26 mouse cellular contexts compared by ENCODE assay signal in genomic region chr11:64297825-64298224, GRCm38 (mm10).
DNase-seq lines count a peak whose midpoint lies in the region; ATAC-seq and TF ChIP-seq lines count a peak whose summit lies in the region.
"Had no signal": no experiment of that assay in that cellular context is flagged by ENCODE, and none has a peak within 500 bp of the region (broad histone marks: within the 10 kb centered on the region; RNA-seq: fewer than 3 reads in every experiment).

No protein-coding gene starts in this region.

- 25% methylated on average over 5 of the region's 5 CpGs for WGBS in midbrain, embryonic 10.5 days
- WGBS in midbrain, postnatal 0 days, result 23% methylated on average over 5 of the region's 5 CpGs
- 9% methylated on average over 5 of the region's 5 CpGs for WGBS in limb, embryonic 11.5 days

- peaks cover 20% of the 10 kb centered on the region for H3K4me1 ChIP-seq in midbrain, embryonic 10.5 days
- no peaks in the 10 kb centered on the region for H3K4me1 ChIP-seq in midbrain, postnatal 0 days (ENCODE audit: insufficient read depth, low read length)
- peaks cover 13% of the 10 kb centered on the region for H3K4me1 ChIP-seq in limb, embryonic 11.5 days (ENCODE audit: control insufficient read depth, insufficient read depth, low read length)

- H3K27ac ChIP-seq in midbrain, embryonic 10.5 days (replicated peaks), result 0 out of 2 replicates have a peak overlapping the region, but pooled peaks have one; percentile 3
- no peak overlapping the region for H3K27ac ChIP-seq in midbrain, postnatal 0 days (ENCODE audit: low read depth, low read length)
- no peak overlapping the region for H3K27ac ChIP-seq in limb, embryonic 11.5 days (replicated peaks; ENCODE audit: low read depth, low read length)
- H3K27ac ChIP-seq: embryonic facial prominence, embryonic 10.5 days; embryonic facial prominence, embryonic 13.5 days; hindbrain, embryonic 10.5 days; hindbrain, embryonic 13.5 days had no signal

- no peak for TF ChIP-seq CTCF in midbrain, postnatal 0 days (IDR thresholded peaks at IDR 0.05)

- H3K4me2 ChIP-seq in midbrain, postnatal 0 days (ENCODE audit: low read depth, low read length, poor library complexity, severe bottlenecking), result no peak overlapping the region
- no peak overlapping the region for H3K4me2 ChIP-seq in limb, embryonic 11.5 days (ENCODE audit: low read depth, severe bottlenecking)
- H3K4me2 ChIP-seq: embryonic facial prominence, embryonic 13.5 days; heart, embryonic 11.5 days; hindbrain, embryonic 13.5 days had no signal

- no peaks in the 10 kb centered on the region for H3K9me3 ChIP-seq in midbrain, embryonic 10.5 days (replicated peaks)
- no peaks in the 10 kb centered on the region for H3K9me3 ChIP-seq in midbrain, postnatal 0 days (ENCODE audit: low read length)
- no peaks in the 10 kb centered on the region for H3K9me3 ChIP-seq in limb, embryonic 11.5 days (ENCODE audit: control insufficient read depth, low read length)
- H3K9me3 ChIP-seq: embryonic facial prominence, embryonic 10.5 days; embryonic facial prominence, embryonic 13.5 days; hindbrain, embryonic 10.5 days; hindbrain, embryonic 13.5 days had no signal

- H3K9ac ChIP-seq in midbrain, postnatal 0 days (replicated peaks; ENCODE audit: low read length, poor library complexity, severe bottlenecking), result no peak overlapping the region
- no peak overlapping the region for H3K9ac ChIP-seq in limb, embryonic 11.5 days (ENCODE audit: low read length)
- H3K9ac ChIP-seq: embryonic facial prominence, embryonic 13.5 days; forebrain, postnatal 0 days; hindbrain, embryonic 13.5 days had no signal

- no peaks in the 10 kb centered on the region for H3K36me3 ChIP-seq in midbrain, embryonic 10.5 days
- no peaks in the 10 kb centered on the region for H3K36me3 ChIP-seq in midbrain, postnatal 0 days (ENCODE audit: insufficient read depth, low read length)
- H3K36me3 ChIP-seq in limb, embryonic 11.5 days (ENCODE audit: control insufficient read depth, insufficient read depth, low read length), result no peaks in the 10 kb centered on the region
- H3K36me3 ChIP-seq: embryonic facial prominence, embryonic 10.5 days; embryonic facial prominence, embryonic 13.5 days; hindbrain, embryonic 10.5 days; hindbrain, embryonic 13.5 days had no signal

- H3K4me3 ChIP-seq in midbrain, embryonic 10.5 days, result no peak overlapping the region
- no peak overlapping the region for H3K4me3 ChIP-seq in midbrain, postnatal 0 days (ENCODE audit: low read depth, low read length)
- no peak overlapping the region for H3K4me3 ChIP-seq in limb, embryonic 11.5 days (ENCODE audit: low read depth, low read length)
- H3K4me3 ChIP-seq: embryonic facial prominence, embryonic 10.5 days; embryonic facial prominence, embryonic 13.5 days; erythroblast, embryonic 14.5 days; hindbrain, embryonic 10.5 days; hindbrain, embryonic 13.5 days had no signal

- ATAC-seq in midbrain, postnatal 0 days (ENCODE audit: low FRiP score), result no peak
- ATAC-seq in limb, embryonic 11.5 days (ENCODE audit: insufficient number of reproducible peaks, low FRiP score, low TSS enrichment, low read depth), result no peak
- ATAC-seq: activated CD4-positive, CD25-positive, alpha-beta regulatory T cell, adult 4 months; CD4-positive, CD25-positive, alpha-beta regulatory T cell, adult 4 months; forebrain, embryonic 14.5 days; forebrain, postnatal 0 days; hindbrain, embryonic 16.5 days had no signal

- H3K27me3 ChIP-seq in midbrain, embryonic 10.5 days (ENCODE audit: low read depth, poor library complexity, severe bottlenecking), result no peaks in the 10 kb centered on the region
- H3K27me3 ChIP-seq in midbrain, postnatal 0 days (ENCODE audit: insufficient read depth, low read length), result no peaks in the 10 kb centered on the region
- no peaks in the 10 kb centered on the region for H3K27me3 ChIP-seq in limb, embryonic 11.5 days (ENCODE audit: control insufficient read depth, insufficient read depth, low read length)
- H3K27me3 ChIP-seq: embryonic facial prominence, embryonic 13.5 days; hindbrain, embryonic 13.5 days had no signal

- intact Hi-C loops in heart, postnatal 25 days (cut with DNase I), result no loop called here

- peak; percentile 72 for DNase-seq in heart, adult 11 months
- DNase-seq in heart, postnatal 25 days (ENCODE audit: low spot score), result no peak
- DNase-seq in midbrain, embryonic 10.5 days (ENCODE audit: low spot score), result no peak
- DNase-seq in midbrain, postnatal 0 days (ENCODE audit: low spot score), result no peak
- DNase-seq in limb, embryonic 11.5 days (ENCODE audit: low spot score), result peak; percentile 48
- peak; percentile 27 for DNase-seq in mesoderm, embryonic 11.5 days (ENCODE audit: low read depth, low spot score)
- DNase-seq in Muller cell, postnatal 12 days (ENCODE audit: inconsistent ontology term), result no peak
- DNase-seq in cerebellum, adult 9-11 months, result no peak
- DNase-seq: adrenal gland, adult 8-10 months; adrenal gland, postnatal 25 days; cerebellum, adult 11-12 months; cerebellum, adult 8-10 months; cerebellum, postnatal 14 days; forebrain, postnatal 0 days; gastrocnemius, postnatal 25 days; heart, postnatal 36 days had no signal

Comparison
In these comparisons a context has a peak if more than half of its experiments do, and no peak if none do; other contexts are left out.
1. DNase-seq: peak in heart, adult 11 months (single experiment), limb, embryonic 11.5 days (single experiment) and mesoderm, embryonic 11.5 days (single experiment); none in heart, postnatal 25 days (single experiment), midbrain, embryonic 10.5 days (single experiment), midbrain, postnatal 0 days (single experiment), Muller cell, postnatal 12 days (single experiment) and cerebellum, adult 9-11 months (single experiment).